Mouse (Mus musculus) olfactory bulb, adult 2 months (tissue): ENCODE measurements around the gene Adamts3. TPM values are rescaled to one million over a fixed set of nuclear protein-coding genes. Genes with fewer than 3 reads are reported as not detected.
A peak's percentile ranks its signal among the peaks of the same experiment; 100 is the strongest.

Experiments
- H3K27ac ChIP-seq: fragments of 200-500 bp; 2 replicates; pipeline ENCODE4 v1.5.1; 2012; ENCODE audit warnings: low read depth, low read length; ENCODE audit not compliant: insufficient read depth
- H3K4me1 ChIP-seq: fragments of 200-500 bp; 2 replicates; pipeline ENCODE4 v1.6.1; 2012; ENCODE audit warnings: low read length; ENCODE audit not compliant: control insufficient read depth, insufficient read depth
- H3K4me3 ChIP-seq: fragments of 200-500 bp; 2 replicates; pipeline ENCODE4 v1.5.1; 2012; ENCODE audit warnings: mild to moderate bottlenecking, low read depth, low read length, moderate library complexity; ENCODE audit not compliant: insufficient read depth
- CTCF ChIP-seq: fragments of 200-500 bp; IDR thresholded peaks from 2 replicates; pipeline ENCODE4 v1.5.1; 2012; ENCODE audit warnings: low read depth, mild to moderate bottlenecking, low read length, moderate library complexity; ENCODE audit not compliant: insufficient read depth
- POLR2A ChIP-seq: fragments of 200-500 bp; IDR thresholded peaks from 2 replicates; pipeline ENCODE4 v1.6.1; 2012; ENCODE audit warnings: mild to moderate bottlenecking, low read depth, low read length, moderate library complexity; ENCODE audit not compliant: insufficient read depth
- WGBS: fragments of 180-500 bp; shearing (Covaris S2); methylation state at CpG from one replicate; pipeline ENCODE4 v1.1.7; 2018; 5-methylcytosine and 5-hydroxymethylcytosine counted together
- polyA plus RNA-seq: library from polyadenylated mRNA; stranded (reverse); fragments of >200 nt; gene quantifications from 2 replicates; pipeline ENCODE4 v1.2.4, GENCODE M21; 2012; ENCODE audit warnings: low replicate concordance; ENCODE audit not compliant: missing spikeins, insufficient read depth, insufficient read length

The Adamts3 gene
- polyA plus RNA-seq, result not detected in 2 replicates

DNA sequence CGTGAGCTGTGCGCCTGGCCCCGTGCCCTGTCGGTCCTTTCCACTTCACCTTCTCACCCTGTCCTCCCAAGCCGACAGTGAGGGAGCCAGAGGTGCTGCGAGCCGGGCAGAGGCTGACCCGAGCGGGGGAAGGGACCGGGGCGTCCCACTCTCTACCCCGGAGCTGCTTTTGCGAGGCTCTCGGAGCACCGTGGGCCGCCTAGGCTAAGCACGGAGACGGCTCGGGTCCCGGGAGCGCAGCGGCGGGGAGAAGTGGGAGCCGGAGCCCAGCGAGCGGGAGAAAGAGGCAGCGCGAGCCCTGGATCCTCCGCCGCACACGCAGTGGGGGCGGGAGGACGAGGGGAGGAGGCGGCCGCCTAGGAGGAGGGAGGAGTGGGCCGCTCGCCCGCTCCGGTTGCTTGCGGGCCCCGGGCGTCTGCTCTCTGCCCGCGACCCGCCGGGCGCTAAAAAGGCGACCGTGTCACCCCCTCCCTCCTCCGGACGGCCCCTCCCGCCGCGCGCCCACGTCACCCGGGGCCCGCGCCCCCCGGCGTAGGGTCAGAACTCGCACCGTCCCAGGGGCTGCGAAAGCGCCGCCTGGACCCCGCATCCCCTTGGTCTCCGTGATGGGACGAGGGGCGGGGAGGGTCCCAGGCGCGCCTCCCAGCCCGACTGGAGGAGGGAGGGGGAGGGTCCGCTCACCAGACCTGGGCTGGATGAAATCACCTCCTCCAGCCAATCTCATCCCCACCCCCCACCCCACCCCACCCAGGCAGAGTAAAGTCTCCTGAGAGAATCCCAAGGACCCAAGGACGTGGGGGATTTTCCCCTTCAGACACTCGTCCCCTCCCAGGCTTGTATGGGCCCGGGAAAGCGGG lies at the start of gene Adamts3:
TSS of gene Adamts3 (minus strand) at position 284 of the 857 bp plus-strand sequence.
- Histone ChIP-seq H3K27ac (peak within 1 kb of the TSS; percentile 76), H3K4me3 (peak within 1 kb of the TSS; percentile 87), H3K4me1 (no peaks in the 10 kb centered on the region)
- 1% methylated on average over 70 of the region's 78 CpGs for WGBS
- TF ChIP-seq POLR2A (no peak; the same call in 1 of the 2 replicates), CTCF (no peak)

DNA sequence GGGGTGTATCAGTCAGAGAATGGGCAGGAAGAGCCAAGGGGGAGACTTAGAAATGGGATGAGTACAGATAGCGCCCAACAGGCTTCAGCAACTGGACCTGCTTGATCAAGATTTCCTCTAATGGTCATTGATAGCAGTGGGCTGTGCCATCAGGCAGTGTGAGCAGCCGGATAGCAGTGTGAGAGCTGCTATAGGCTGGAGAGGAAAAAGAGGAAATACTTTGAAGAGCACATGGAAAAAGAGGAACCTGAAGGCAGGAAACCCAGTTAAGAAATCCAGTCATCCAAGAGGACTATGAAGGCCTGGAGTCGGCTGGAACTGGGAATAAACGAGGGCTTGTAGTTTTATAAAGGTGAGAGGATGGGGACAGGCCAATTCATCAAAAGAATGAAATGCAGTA lies 48.4 kb upstream of the Adamts3 start:
- H3K27ac ChIP-seq, result no peak overlapping the region
- no peak overlapping the region for H3K4me3 ChIP-seq
- no peak for TF ChIP-seq CTCF
- no peak for TF ChIP-seq POLR2A
- no peaks in the 10 kb centered on the region for H3K4me1 ChIP-seq
- WGBS, result 88% methylated on average over 4 of the region's 4 CpGs

DNA sequence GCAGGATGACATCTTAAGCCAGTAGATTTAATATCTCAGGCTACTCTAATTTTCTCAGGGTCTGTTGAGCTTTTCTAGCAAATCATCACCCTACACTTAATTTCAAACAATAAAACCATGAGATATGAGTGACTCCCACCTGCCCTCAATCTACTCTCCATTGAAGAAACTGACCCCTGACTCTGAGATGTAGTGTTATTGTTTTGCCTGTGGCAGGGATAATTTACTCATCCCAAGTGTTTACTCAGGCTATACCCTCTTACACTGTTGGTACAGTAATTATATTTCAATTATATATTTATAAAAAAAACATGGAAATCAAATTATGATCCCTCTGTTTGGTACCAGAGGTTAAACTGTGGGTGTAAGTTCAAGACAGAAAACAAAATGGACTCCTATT lies 29.2 kb upstream of the Adamts3 start:
- Histone ChIP-seq H3K4me3 (no peak overlapping the region), H3K4me1 (no peaks in the 10 kb centered on the region), H3K27ac (no peak overlapping the region)
- TF ChIP-seq POLR2A (no peak), CTCF (no peak)

DNA sequence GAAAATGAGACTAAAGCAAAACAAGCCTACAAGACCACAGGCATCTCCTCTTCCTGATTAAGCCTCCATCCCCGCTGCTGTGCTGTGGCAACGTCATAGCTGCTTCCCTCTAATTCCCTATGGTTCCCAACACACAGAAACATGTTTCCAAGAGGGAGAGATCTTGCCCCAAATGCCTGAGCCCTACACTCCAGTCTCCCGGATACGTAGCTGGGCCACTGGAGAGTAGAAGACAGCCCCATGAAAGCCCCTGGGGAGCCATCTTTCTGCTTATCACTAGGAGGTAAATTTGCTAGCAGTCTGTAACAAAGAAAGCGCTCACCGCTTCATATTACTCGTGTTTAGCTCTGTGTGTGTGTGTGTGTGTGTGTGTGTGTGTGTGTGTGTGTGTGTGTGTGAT lies 28.8 kb upstream of the Adamts3 start:
- Histone ChIP-seq H3K4me3 (no peak overlapping the region), H3K4me1 (no peaks in the 10 kb centered on the region), H3K27ac (no peak overlapping the region)
- TF ChIP-seq POLR2A, result no peak
- no peak for TF ChIP-seq CTCF
- 60% methylated on average over 7 of the region's 7 CpGs for WGBS

DNA sequence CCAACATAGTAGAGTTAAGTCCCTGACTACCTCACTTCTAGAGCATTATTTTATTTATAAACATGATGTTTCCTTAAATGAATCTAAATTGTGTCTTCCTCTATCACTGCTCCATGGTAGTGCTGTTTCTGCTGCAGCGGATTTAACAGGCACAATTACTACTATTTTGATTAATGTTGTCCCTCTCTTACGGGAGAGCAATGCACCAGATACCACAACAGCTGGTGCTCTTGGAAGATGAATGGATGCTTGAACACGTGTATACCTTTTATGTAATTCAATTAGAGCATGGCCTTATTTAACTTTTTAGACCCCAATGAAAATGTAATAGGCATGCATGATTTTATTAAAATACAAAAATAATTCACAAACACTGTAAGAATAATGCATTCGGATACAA lies 28.4 kb upstream of the Adamts3 start:
- H3K4me1 ChIP-seq, result no peaks in the 10 kb centered on the region
- WGBS, result 78% methylated on average over 4 of the region's 4 CpGs
- H3K27ac ChIP-seq, result no peak overlapping the region
- H3K4me3 ChIP-seq, result no peak overlapping the region
- TF ChIP-seq POLR2A (no peak), CTCF (no peak)

DNA sequence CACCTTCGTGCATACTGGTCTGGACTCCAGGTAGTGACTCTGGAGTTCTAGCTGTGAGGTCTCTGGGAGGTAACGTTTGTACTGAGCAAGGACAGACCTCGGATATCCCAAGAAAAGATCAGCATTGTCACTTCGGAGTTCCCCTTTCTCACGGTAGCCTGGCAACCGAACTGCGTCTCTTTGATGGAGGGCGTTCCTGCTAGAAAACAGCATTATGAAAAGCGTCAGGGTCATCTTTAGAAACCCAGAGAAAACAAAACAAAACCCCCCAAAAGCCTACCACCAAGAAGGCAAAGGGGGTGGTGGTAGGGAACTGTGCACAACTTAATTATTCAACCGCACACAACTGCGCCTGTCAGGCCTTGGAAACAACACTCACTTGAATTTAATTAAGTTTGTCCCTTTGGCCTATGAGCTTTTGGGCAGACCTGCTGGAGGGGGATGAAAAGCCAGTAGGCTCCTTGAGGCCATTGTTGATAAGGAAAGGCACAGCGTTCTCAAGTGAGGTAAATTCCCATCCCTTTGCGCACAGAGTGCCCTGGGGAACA lies 23.8 kb upstream of the Adamts3 start:
- H3K27ac ChIP-seq, result no peak overlapping the region
- H3K4me1 ChIP-seq, result no peaks in the 10 kb centered on the region
- no peak for TF ChIP-seq CTCF
- no peak for TF ChIP-seq POLR2A
- 59% methylated on average over 13 of the region's 13 CpGs for WGBS
- no peak overlapping the region for H3K4me3 ChIP-seq

DNA sequence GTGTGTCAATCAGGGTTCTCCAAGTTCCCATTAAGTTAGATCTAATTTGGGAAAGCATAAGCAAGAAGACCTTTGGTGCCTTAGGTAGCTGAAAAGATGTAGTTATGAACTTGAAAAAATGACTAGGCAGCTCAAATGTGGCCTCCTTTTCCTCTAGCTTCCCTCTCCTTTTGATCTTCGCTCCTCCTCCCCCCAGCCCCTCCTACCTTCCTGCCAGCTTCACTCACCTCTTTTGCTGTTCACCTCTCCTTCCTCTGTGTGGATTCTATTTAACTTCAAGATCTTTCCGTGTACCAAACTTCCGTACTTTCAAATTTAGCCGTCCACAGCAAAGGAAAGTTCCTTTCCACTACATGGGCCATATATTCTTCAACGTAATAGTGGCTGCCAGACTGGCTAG lies 17.9 kb upstream of the Adamts3 start:
- Histone ChIP-seq H3K4me1 (no peaks in the 10 kb centered on the region), H3K27ac (no peak overlapping the region), H3K4me3 (no peak overlapping the region)
- 88% methylated on average over 5 of the region's 5 CpGs for WGBS
- TF ChIP-seq CTCF (no peak), POLR2A (no peak)

DNA sequence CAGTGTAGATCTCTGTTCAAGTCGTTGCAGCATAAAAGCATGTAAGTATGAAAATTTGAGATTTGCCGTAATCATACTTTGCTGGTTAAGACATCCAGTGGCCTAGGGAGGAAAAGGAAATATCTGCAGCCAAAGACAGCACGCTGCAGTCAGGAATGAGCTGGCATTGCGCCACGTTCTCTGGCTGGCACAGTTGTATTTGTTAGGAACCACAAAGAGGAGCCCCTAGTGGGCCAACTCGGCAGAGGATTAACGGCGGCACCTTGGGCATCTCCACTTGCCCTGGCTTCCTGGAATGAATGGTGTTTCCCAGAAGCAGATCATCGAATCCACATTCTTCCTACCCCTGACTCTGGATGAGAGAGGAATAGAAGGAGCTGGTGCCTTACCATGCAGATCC lies 14.4 kb upstream of the Adamts3 start:
- Histone ChIP-seq H3K27ac (no peak overlapping the region), H3K4me1 (no peaks in the 10 kb centered on the region), H3K4me3 (no peak overlapping the region)
- TF ChIP-seq CTCF, result no peak
- TF ChIP-seq POLR2A, result no peak
- 30% methylated on average over 9 of the region's 9 CpGs for WGBS

DNA sequence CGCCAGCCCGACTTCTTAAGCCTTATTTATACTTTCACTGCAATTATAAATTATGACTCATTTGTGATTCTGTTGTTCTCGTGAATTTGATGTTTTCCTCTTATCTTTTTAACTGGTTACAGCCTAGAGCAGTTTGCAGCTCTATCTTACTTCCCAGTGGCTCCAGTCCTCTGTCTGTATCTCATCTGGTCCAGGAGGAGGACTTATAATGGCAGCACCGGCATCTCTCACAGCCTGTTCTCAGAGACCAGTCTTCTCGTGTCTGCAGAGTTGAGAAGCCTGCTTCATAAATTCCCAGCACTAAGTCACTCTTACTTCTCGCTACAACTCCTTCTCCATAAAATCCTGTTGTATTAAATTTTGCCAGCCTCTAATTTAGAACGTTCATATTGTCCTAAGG lies 12.4 kb upstream of the Adamts3 start:
- WGBS, result 69% methylated on average over 7 of the region's 7 CpGs
- no peak overlapping the region for H3K4me3 ChIP-seq
- no peaks in the 10 kb centered on the region for H3K4me1 ChIP-seq
- H3K27ac ChIP-seq, result no peak overlapping the region
- no peak for TF ChIP-seq POLR2A
- no peak for TF ChIP-seq CTCF
